Mouse (Mus musculus) thymus, postnatal 10 days (tissue): ENCODE measurements around the gene Eya2.
A peak's percentile ranks its signal among the peaks of the same experiment; 100 is the strongest.

ENCODE experiments used
- DNase-seq, 2 experiments: peaks; one replicate each; pipeline ENCODE4 v3.0.0; 2021; ENCODE audit warnings: low spot score in 2 of 2

Eya2 gene

GRCm38 (mm10) chr2:165818570-165818969 lies 223.7 kb downstream of the Eya2 start:
- no peak for DNase-seq

- DNase-seq = peak in 1 of 2 experiments; percentile 68
Measured at GRCm38 (mm10) chr2:165818985-165819948, 224.4 kb downstream of the Eya2 start.

DNA sequence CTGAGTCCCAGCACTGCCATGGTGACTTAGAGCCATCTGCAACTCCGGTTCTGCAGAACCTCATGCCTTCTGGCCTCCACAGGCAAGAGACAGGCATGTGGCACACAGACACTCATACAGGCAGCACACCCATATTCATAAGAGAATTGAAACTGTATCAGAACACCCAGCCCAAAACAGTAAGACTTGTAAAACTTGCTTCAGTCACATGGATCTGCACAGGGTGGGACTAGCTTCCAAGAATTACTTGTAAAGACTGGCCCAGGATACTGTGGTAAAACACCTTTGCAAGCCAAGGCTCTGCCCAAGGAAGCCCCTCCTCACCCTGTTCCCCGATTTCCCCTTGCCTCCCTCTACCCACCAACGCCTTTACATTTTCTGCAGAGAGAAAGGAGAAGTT lies 225.2 kb downstream of the Eya2 start:
- no peak for DNase-seq

DNA sequence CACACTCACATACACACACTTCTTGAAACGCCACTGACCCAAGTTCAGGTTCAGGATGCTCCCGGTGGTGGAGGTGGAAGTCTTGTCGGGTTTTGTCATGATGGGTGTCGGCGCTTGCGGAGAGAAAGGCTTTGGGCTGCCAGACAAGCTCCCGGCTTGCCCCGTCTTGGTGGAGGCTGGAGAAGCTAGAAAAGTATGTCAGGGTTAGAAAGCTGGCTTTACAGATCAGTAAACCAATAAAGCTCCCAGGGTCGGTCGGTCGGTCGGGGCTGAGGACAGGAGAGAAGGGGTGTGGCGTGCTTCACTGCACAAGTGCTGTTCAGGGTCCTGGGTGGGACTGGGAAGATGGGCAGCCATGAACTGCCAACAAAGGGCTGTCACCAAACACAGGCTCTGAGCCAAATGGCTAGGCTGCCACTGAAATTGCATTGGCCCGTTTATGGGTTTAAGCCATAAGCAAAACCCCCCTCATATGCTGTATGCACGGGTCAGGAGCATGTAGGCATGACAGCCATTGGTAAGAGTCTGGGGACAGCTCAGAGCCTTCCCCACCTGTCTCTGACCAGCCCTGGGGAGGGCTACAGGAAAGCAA lies 225.8 kb downstream of the Eya2 start:
- DNase-seq = no peak
